Mouse (Mus musculus): ENCODE results near the gene Zswim7. TPM values are rescaled to one million over a fixed set of nuclear protein-coding genes. Genes with fewer than 3 reads are reported as not detected.

The Zswim7 gene
- polyA plus RNA-seq, 1 experiment: not detected

GRCm38 (mm10) chr11:62266466-62267214 is 14.5 kb downstream of the Zswim7 start:
- H3K4me1 ChIP-seq (ENCODE audit: control insufficient read depth, insufficient read depth, low read length): no peaks in the 10 kb centered on the region; the same call in none of the 2 replicates
- no peak overlapping the region for H3K27ac ChIP-seq (ENCODE audit: insufficient read depth, low read depth, low read length)
- TF ChIP-seq CTCF (IDR thresholded peaks at IDR 0.05; ENCODE audit: insufficient read depth, low read depth, low read length) (no peak), POLR2A (IDR thresholded peaks at IDR 0.05; ENCODE audit: insufficient read depth, low read depth, low read length) (no peak)
- WGBS: 80% methylated on average over 17 of the region's 17 CpGs
- no peak overlapping the region for H3K4me3 ChIP-seq (ENCODE audit: insufficient read depth, low read depth, low read length)

DNA sequence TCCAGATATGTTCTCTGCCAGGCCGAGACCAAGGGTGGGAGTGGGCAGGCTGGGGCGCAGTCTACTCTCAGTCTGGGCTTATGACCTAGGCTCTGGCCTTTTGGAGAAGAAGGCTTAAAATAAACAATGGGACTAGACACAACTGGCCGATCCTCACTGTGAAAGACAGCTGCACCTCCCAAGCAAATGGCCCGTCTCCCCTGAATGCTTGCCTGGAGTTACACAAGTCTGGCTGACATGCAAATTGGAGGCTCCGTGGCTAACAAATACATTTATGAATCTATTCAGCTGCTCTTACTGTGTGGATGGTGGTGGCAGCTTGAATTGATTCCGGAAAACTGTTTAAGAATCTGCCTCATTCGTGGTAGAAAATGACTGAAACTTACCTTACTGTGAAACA is 15.5 kb downstream of the Zswim7 start:
- Histone ChIP-seq H3K27ac (ENCODE audit: insufficient read depth, low read depth, low read length) (no peak overlapping the region), H3K4me1 (ENCODE audit: control insufficient read depth, insufficient read depth, low read length) (no peaks in the 10 kb centered on the region; the same call in none of the 2 replicates), H3K4me3 (ENCODE audit: insufficient read depth, low read depth, low read length) (no peak overlapping the region)
- no peak for TF ChIP-seq POLR2A (IDR thresholded peaks at IDR 0.05; ENCODE audit: insufficient read depth, low read depth, low read length)
- TF ChIP-seq CTCF (IDR thresholded peaks at IDR 0.05; ENCODE audit: insufficient read depth, low read depth, low read length): no peak
- 80% methylated on average over 7 of the region's 7 CpGs for WGBS

GRCm38 (mm10) chr11:62264018-62264417 is 17.2 kb downstream of the Zswim7 start:
- Histone ChIP-seq H3K4me3 (ENCODE audit: insufficient read depth, low read depth, low read length) (no peak overlapping the region), H3K4me1 (ENCODE audit: control insufficient read depth, insufficient read depth, low read length) (peaks cover under 1% of the 10 kb centered on the region), H3K27ac (ENCODE audit: insufficient read depth, low read depth, low read length) (no peak overlapping the region)
- WGBS: 74% methylated on average over 7 of the region's 7 CpGs
- TF ChIP-seq POLR2A (IDR thresholded peaks at IDR 0.05; ENCODE audit: insufficient read depth, low read depth, low read length) (no peak), CTCF (IDR thresholded peaks at IDR 0.05; ENCODE audit: insufficient read depth, low read depth, low read length) (no peak)

DNA sequence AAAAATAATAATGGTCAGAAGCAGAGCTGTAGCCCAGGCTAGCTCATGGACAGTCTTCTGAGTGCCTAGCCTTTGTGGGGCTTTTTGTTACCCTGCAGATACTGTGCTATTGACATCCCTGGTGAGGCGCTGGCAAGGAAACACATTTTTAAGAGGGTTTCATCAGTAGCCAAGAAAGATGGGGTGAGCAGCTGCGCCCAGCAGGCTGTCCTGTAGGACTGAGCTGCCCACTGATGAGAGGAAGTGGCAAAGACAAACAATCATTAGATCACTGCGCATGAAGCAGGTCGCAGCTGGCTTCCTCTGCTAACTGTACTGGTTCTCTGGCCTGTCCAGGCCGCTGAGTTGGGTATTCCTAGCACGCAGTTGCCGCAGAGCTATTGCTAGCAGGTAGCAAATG is 17.6 kb downstream of the Zswim7 start:
- Histone ChIP-seq H3K27ac (ENCODE audit: insufficient read depth, low read depth, low read length) (no peak overlapping the region), H3K4me3 (ENCODE audit: insufficient read depth, low read depth, low read length) (no peak overlapping the region), H3K4me1 (ENCODE audit: control insufficient read depth, insufficient read depth, low read length) (peaks cover 4% of the 10 kb centered on the region)
- WGBS: 77% methylated on average over 7 of the region's 7 CpGs
- TF ChIP-seq POLR2A (IDR thresholded peaks at IDR 0.05; ENCODE audit: insufficient read depth, low read depth, low read length) (no peak), CTCF (IDR thresholded peaks at IDR 0.05; ENCODE audit: insufficient read depth, low read depth, low read length) (no peak)

DNA sequence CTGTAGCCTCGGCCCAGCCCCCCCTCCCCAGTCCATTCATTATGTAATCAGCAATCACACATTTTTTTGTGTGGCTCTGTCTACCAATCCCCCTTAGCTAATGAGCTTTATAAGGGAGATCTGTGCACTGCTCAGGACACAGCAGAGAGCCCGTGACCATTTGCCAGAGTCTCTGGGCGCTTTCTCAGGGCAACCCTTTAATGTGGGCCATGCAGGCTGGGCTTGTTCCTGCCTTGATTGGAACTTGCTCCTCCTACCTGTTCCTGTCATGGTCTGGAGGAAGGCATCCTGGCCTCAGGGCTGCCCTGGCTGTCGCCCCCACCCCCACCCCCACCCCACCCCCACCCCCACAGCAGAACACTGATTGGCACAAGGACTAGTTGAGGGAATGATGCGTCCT is 22.0 kb downstream of the Zswim7 start:
- TF ChIP-seq POLR2A (IDR thresholded peaks at IDR 0.05; ENCODE audit: insufficient read depth, low read depth, low read length) (no peak), CTCF (IDR thresholded peaks at IDR 0.05; ENCODE audit: insufficient read depth, low read depth, low read length) (no peak)
- no peak overlapping the region for H3K27ac ChIP-seq (ENCODE audit: insufficient read depth, low read depth, low read length)
- WGBS: 59% methylated on average over 5 of the region's 5 CpGs
- H3K4me1 ChIP-seq (ENCODE audit: control insufficient read depth, insufficient read depth, low read length): peaks cover 4% of the 10 kb centered on the region
- H3K4me3 ChIP-seq (ENCODE audit: insufficient read depth, low read depth, low read length): no peak overlapping the region

DNA sequence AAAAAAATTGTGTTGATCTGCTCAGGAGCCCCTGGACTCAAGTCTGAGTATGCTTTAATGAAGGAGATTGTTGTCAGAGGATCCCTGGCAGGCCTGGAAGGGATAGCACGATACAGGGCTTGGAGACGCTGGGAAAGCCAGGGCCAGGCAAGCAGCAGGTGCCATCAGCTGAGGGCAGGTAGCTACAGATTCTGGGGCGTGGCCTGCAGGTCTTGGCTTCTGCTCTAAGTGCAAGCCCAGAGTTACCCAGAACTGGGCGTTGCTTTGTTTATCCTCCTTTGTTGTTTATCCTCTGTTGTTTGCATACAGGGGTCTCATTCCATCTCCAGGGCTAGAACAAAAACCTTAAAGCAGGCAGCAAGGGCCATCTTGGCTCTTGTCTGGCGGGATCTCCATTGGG is 27.8 kb downstream of the Zswim7 start:
- TF ChIP-seq CTCF (IDR thresholded peaks at IDR 0.05; ENCODE audit: insufficient read depth, low read depth, low read length) (no peak), POLR2A (IDR thresholded peaks at IDR 0.05; ENCODE audit: insufficient read depth, low read depth, low read length) (no peak)
- Histone ChIP-seq H3K4me1 (ENCODE audit: control insufficient read depth, insufficient read depth, low read length) (peaks cover 13% of the 10 kb centered on the region), H3K27ac (ENCODE audit: insufficient read depth, low read depth, low read length) (no peak overlapping the region), H3K4me3 (ENCODE audit: insufficient read depth, low read depth, low read length) (no peak overlapping the region)
- 86% methylated on average over 5 of the region's 5 CpGs for WGBS

- 77% methylated on average over 11 of the region's 11 CpGs for WGBS
- Histone ChIP-seq H3K4me1 (ENCODE audit: control insufficient read depth, insufficient read depth, low read length) (peaks cover 16% of the 10 kb centered on the region), H3K4me3 (ENCODE audit: insufficient read depth, low read depth, low read length) (no peak overlapping the region), H3K27ac (ENCODE audit: insufficient read depth, low read depth, low read length) (no peak overlapping the region)
- TF ChIP-seq CTCF (IDR thresholded peaks at IDR 0.05; ENCODE audit: insufficient read depth, low read depth, low read length): no peak
- no peak for TF ChIP-seq POLR2A (IDR thresholded peaks at IDR 0.05; ENCODE audit: insufficient read depth, low read depth, low read length)
Observed at GRCm38 (mm10) chr11:62251047-62251446, 30.1 kb downstream of the Zswim7 start.

- 5% methylated on average over 35 of the region's 35 CpGs for WGBS
- TF ChIP-seq POLR2A (IDR thresholded peaks at IDR 0.05; ENCODE audit: insufficient read depth, low read depth, low read length) (no peak), CTCF (IDR thresholded peaks at IDR 0.05; ENCODE audit: insufficient read depth, low read depth, low read length) (no peak)
- peak overlapping the region; percentile 54 for H3K4me3 ChIP-seq (ENCODE audit: insufficient read depth, low read depth, low read length)
- peaks cover 16% of the 10 kb centered on the region for H3K4me1 ChIP-seq (ENCODE audit: control insufficient read depth, insufficient read depth, low read length)
- H3K27ac ChIP-seq (ENCODE audit: insufficient read depth, low read depth, low read length): no peak overlapping the region
Observed at GRCm38 (mm10) chr11:62249266-62250037, 31.7 kb downstream of the Zswim7 start.
